Mouse (Mus musculus) lung, embryonic 14.5 days (tissue): ENCODE measurements around the gene Snx5. TPM values are rescaled to one million over a fixed set of nuclear protein-coding genes. Genes with fewer than 3 reads are reported as not detected.

Experiments used
- ATAC-seq: fragments of 200-750 bp; cut with Nextera tagmentation; 2 replicates; pipeline ENCODE4 v1.8.0; 2017; ENCODE audit warnings: mild to moderate bottlenecking, moderate TSS enrichment, moderate library complexity; ENCODE audit not compliant: insufficient read depth
- DNase-seq: peaks from one replicate; pipeline ENCODE4 v3.0.0-alpha.2; 2015
- H3K27ac ChIP-seq: fragments of 300-500 bp; sonication (generic); 2 replicates; pipeline ENCODE4 v1.5.1; 2014; ENCODE audit warnings: low read depth, mild to moderate bottlenecking, moderate library complexity
- H3K27me3 ChIP-seq: fragments of 300-500 bp; sonication (generic); 2 replicates; pipeline ENCODE4 v1.6.1; 2014; ENCODE audit warnings: low read length, control low read depth; ENCODE audit not compliant: insufficient read depth
- H3K36me3 ChIP-seq: fragments of 300-500 bp; sonication (generic); 2 replicates; pipeline ENCODE4 v1.6.1; 2014; ENCODE audit warnings: control low read depth; ENCODE audit not compliant: insufficient read depth
- H3K4me1 ChIP-seq: fragments of 300-500 bp; sonication (generic); 2 replicates; pipeline ENCODE4 v1.6.1; 2014; ENCODE audit warnings: antibody characterized with exemption, control low read depth; ENCODE audit not compliant: insufficient read depth
- H3K4me2 ChIP-seq: fragments of 300-500 bp; sonication (generic); 2 replicates; pipeline ENCODE4 v1.6.1; 2014; ENCODE audit warnings: mild to moderate bottlenecking
- H3K4me3 ChIP-seq: fragments of 300-500 bp; sonication (generic); 2 replicates; pipeline ENCODE4 v1.5.1; 2014; ENCODE audit warnings: low read depth, low read length
- H3K9ac ChIP-seq: fragments of 300-500 bp; sonication (generic); 2 replicates; pipeline ENCODE4 v1.6.1; 2014
- H3K9me3 ChIP-seq: fragments of 300-500 bp; sonication (generic); 2 replicates; pipeline ENCODE4 v1.6.1; 2016; ENCODE audit warnings: low read depth, low read length, control low read depth
- CTCF ChIP-seq: IDR thresholded peaks from 2 replicates; pipeline ENCODE4 v1.5.1; 2016; ENCODE audit warnings: antibody characterized with exemption, low read depth
- WGBS: fragments of 180-500 bp; shearing (Covaris S2); extraction: QIAGEN DNeasy Blood & Tissue Kit; methylation state at CpG from one replicate; pipeline ENCODE4 v1.1.7; 2014; 5-methylcytosine and 5-hydroxymethylcytosine counted together
- polyA plus RNA-seq: library from polyadenylated mRNA; unstranded; fragments of >200 nt; fragmentation: Nextera tagmentation; extraction: Ambion mirVana; gene quantifications from 2 replicates; pipeline ENCODE4 v1.2.1, GENCODE M21; 2014

Snx5 gene
- polyA plus RNA-seq, 1 experiment from 2014 or later, result 135 TPM

DNA sequence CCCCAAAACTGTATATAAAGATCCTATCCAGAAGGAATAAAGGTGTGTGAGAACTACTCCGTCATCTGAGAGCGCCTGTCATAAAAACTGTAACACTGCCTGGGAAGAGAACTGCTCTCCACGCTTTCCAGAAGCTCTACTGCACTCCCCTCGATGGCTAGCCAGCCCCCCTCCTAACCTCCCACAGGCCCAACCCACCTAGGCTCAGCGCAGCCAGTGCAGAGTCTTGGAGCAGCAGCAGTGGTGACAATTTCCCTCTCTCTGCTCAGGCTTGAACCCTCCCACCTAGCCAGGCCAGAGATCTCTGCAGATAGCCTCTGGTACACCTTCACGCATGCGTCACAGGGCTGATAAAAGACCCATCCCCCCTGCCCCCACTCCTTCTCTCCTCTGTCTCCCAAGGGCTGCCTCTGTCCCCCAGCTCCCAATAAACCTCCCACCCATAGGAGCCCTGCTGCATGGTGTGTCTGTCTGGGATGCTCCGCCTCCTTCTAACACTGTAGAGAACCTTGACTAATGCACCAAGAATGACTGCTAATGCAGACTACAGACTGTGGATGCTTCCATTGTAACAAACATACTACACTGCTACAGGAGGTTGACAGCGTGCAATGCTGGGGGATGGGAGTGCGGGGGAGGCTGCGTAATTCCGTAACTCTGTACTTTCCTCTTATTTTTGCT, 43.7 kb downstream of the Snx5 start:
- H3K9me3 ChIP-seq, result no peaks in the 10 kb centered on the region
- TF ChIP-seq CTCF, result no peak
- no peaks in the 10 kb centered on the region for H3K36me3 ChIP-seq
- no peaks in the 10 kb centered on the region for H3K4me1 ChIP-seq
- H3K4me2 ChIP-seq, result no peak overlapping the region
- ATAC-seq, result no peak
- 81% methylated on average over 12 of the region's 12 CpGs for WGBS
- no peak overlapping the region for H3K27ac ChIP-seq
- H3K4me3 ChIP-seq, result no peak overlapping the region
- H3K9ac ChIP-seq, result no peak overlapping the region
- DNase-seq, result no peak
- H3K27me3 ChIP-seq, result no peaks in the 10 kb centered on the region

- ATAC-seq (no peak), DNase-seq (no peak)
- Histone ChIP-seq H3K4me3 (no peak overlapping the region), H3K27ac (no peak overlapping the region), H3K9me3 (no peaks in the 10 kb centered on the region), H3K4me1 (no peaks in the 10 kb centered on the region), H3K9ac (no peak overlapping the region), H3K36me3 (no peaks in the 10 kb centered on the region), H3K27me3 (no peaks in the 10 kb centered on the region), H3K4me2 (no peak overlapping the region; the same call in 1 of the 2 replicates)
- 58% methylated on average over 12 of the region's 12 CpGs for WGBS
- TF ChIP-seq CTCF, result no peak
Observed at GRCm38 (mm10) chr2:144224351-144224750, 46.4 kb downstream of the Snx5 start.

DNA sequence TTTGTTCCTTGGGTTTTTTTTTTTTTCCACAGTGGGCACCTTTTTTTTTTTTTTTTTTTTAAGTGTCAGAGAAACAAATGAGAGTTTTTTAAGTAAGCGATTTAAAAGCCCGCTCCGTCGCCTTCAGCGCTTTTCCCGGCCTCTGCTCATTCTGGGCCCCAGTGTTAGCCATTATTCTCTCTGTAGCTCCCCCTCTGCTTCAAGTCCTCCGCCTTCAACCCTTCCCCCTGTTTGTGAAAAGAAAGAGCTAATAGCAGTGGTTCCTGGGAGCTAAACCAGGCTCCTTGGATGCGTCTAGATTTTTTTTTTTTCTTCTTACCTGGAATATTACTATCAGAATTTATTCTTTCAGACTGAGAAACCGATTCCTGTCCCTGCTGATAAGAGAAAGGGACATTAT, 55.1 kb downstream of the Snx5 start:
- Histone ChIP-seq H3K27ac (no peak overlapping the region), H3K36me3 (no peaks in the 10 kb centered on the region), H3K4me2 (no peak overlapping the region), H3K9me3 (no peaks in the 10 kb centered on the region), H3K4me3 (no peak overlapping the region), H3K4me1 (no peaks in the 10 kb centered on the region), H3K27me3 (no peaks in the 10 kb centered on the region), H3K9ac (no peak overlapping the region)
- ATAC-seq (no peak), DNase-seq (no peak)
- 44% methylated on average over 9 of the region's 9 CpGs for WGBS
- TF ChIP-seq CTCF, result no peak

- no peaks in the 10 kb centered on the region for H3K9me3 ChIP-seq
- DNase-seq, result peak; percentile 35
- 19% methylated on average over 7 of the region's 7 CpGs for WGBS
- TF ChIP-seq CTCF, result no peak
- no peaks in the 10 kb centered on the region for H3K4me1 ChIP-seq
- H3K27ac ChIP-seq, result no peak overlapping the region
- ATAC-seq, result no peak; the same call in 1 of the 2 replicates
- H3K36me3 ChIP-seq, result no peaks in the 10 kb centered on the region
- H3K27me3 ChIP-seq, result no peaks in the 10 kb centered on the region
- no peak overlapping the region for H3K4me2 ChIP-seq
- H3K4me3 ChIP-seq, result no peak overlapping the region
- no peak overlapping the region for H3K9ac ChIP-seq
Observed at GRCm38 (mm10) chr2:144215195-144215594, 55.5 kb downstream of the Snx5 start.

- Histone ChIP-seq H3K36me3 (no peaks in the 10 kb centered on the region), H3K27me3 (no peaks in the 10 kb centered on the region), H3K27ac (no peak overlapping the region), H3K4me2 (no peak overlapping the region), H3K9ac (no peak overlapping the region), H3K9me3 (no peaks in the 10 kb centered on the region), H3K4me1 (no peaks in the 10 kb centered on the region), H3K4me3 (no peak overlapping the region)
- peak; percentile 35; the same call in 1 of the 2 replicates for TF ChIP-seq CTCF
- peak; percentile 36; the same call in 1 of the 2 replicates for ATAC-seq
- DNase-seq, result no peak
- 65% methylated on average over 9 of the region's 9 CpGs for WGBS
Observed at GRCm38 (mm10) chr2:144214508-144215185, 56.1 kb downstream of the Snx5 start.

- Histone ChIP-seq H3K27ac (no peak overlapping the region), H3K4me1 (no peaks in the 10 kb centered on the region), H3K9me3 (no peaks in the 10 kb centered on the region), H3K27me3 (no peaks in the 10 kb centered on the region), H3K9ac (no peak overlapping the region), H3K36me3 (no peaks in the 10 kb centered on the region), H3K4me3 (no peak overlapping the region), H3K4me2 (no peak overlapping the region)
- ATAC-seq (no peak), DNase-seq (no peak)
- TF ChIP-seq CTCF, result no peak
- WGBS, result 84% methylated on average over 6 of the region's 6 CpGs
Observed at GRCm38 (mm10) chr2:144213803-144214202, 56.9 kb downstream of the Snx5 start.

GRCm38 (mm10) chr2:144209425-144209824, 61.3 kb downstream of the Snx5 start:
- 43% methylated on average over 3 of the region's 3 CpGs for WGBS
- no peaks in the 10 kb centered on the region for H3K36me3 ChIP-seq
- no peak overlapping the region for H3K27ac ChIP-seq
- no peak for DNase-seq
- no peaks in the 10 kb centered on the region for H3K27me3 ChIP-seq
- H3K9me3 ChIP-seq, result no peaks in the 10 kb centered on the region
- ATAC-seq, result no peak
- H3K4me1 ChIP-seq, result no peaks in the 10 kb centered on the region
- no peak overlapping the region for H3K4me3 ChIP-seq
- no peak overlapping the region for H3K9ac ChIP-seq
- no peak overlapping the region for H3K4me2 ChIP-seq
- TF ChIP-seq CTCF, result no peak
